31 mouse cellular contexts compared by ENCODE assay signal in genomic region chr9:45252395-45252794, GRCm38 (mm10). TPM values are rescaled to one million over a fixed set of nuclear protein-coding genes. Genes with fewer than 3 reads are reported as not detected.
A peak's percentile ranks its signal among the peaks of the same experiment; 100 is the strongest.
DNase-seq lines count a peak whose midpoint lies in the region; ATAC-seq and TF ChIP-seq lines count a peak whose summit lies in the region.
"Had no signal": no experiment of that assay in that cellular context is flagged by ENCODE, and none has a peak within 500 bp of the region (broad histone marks: within the 10 kb centered on the region; RNA-seq: fewer than 3 reads in every experiment).

No protein-coding gene starts in this region.

- WGBS in heart, adult 2 months, result 50% methylated on average over 6 of the region's 6 CpGs
- 51% methylated on average over 6 of the region's 6 CpGs for WGBS in small intestine, adult 2 months

- no peak overlapping the region for H3K9ac ChIP-seq in heart, adult 2 months (ENCODE audit: low read depth, low read length)
- no peak overlapping the region for H3K9ac ChIP-seq in CH12.LX (ENCODE audit: insufficient read depth, low read depth)
- H3K9ac ChIP-seq: embryonic facial prominence, embryonic 15.5 days; forebrain, embryonic 15.5 days; hindbrain, embryonic 13.5 days had no signal

- H3K79me2 ChIP-seq in heart, adult 2 months (replicated peaks; ENCODE audit: control insufficient read depth, insufficient read depth, low read length), result no peaks in the 10 kb centered on the region
- no peaks in the 10 kb centered on the region for H3K79me2 ChIP-seq in CH12.LX (replicated peaks; ENCODE audit: control insufficient read depth, extremely low read depth, insufficient read depth, poor library complexity, severe bottlenecking)

- TF ChIP-seq POLR2A in heart, adult 2 months (IDR thresholded peaks at IDR 0.05; ENCODE audit: insufficient read depth, low read depth, low read length), result no peak
- TF ChIP-seq POLR2A in CH12.LX (IDR thresholded peaks at IDR 0.05; ENCODE audit: low read depth, low read length), result no peak
- no peak for TF ChIP-seq POLR2A in small intestine, adult 2 months (IDR thresholded peaks at IDR 0.05; ENCODE audit: low read depth, low read length)

- DNase-seq in heart, adult 11 months, result peak; percentile 87
- DNase-seq in heart, adult 2 months, result no peak
- no peak for DNase-seq in CH12.LX (ENCODE audit: extremely low read depth)
- DNase-seq in MN1 (ENCODE audit: low spot score), result no peak
- DNase-seq in lung, postnatal 14 days, result no peak
- DNase-seq: adrenal gland, adult 8-10 months; cerebellum, adult 8-10 months; gastrocnemius, postnatal 10 days; kidney, adult 2 months; layer of hippocampus, postnatal 36 days; lung, adult 18-20 months; lung, postnatal 10 days; right cerebral cortex, adult 18-20 months; thymus, postnatal 25 days had no signal

- intact Hi-C loops in heart, adult 2 months (cut with DNase I), result no loop called here

- H3K4me1 ChIP-seq in heart, adult 2 months (ENCODE audit: control insufficient read depth, insufficient read depth, low read length), result peaks cover 1% of the 10 kb centered on the region; the same call in 1 of the 2 replicates
- peaks cover 39 to 83% of the 10 kb centered on the region in 2 experiments for H3K4me1 ChIP-seq in CH12.LX (ENCODE audit: control insufficient read depth in 1 of 2, insufficient read depth in 2 of 2)
- no peaks in the 10 kb centered on the region; the same call in 1 of the 2 replicates for H3K4me1 ChIP-seq in small intestine, adult 2 months (ENCODE audit: control insufficient read depth, insufficient read depth, insufficient read length, low read length)
- H3K4me1 ChIP-seq: embryonic facial prominence, embryonic 15.5 days; forebrain, embryonic 15.5 days; hindbrain, embryonic 13.5 days had no signal

- peak; percentile 27 for ATAC-seq in inflammation-experienced regulatory T-cells, adult 6 months
- ATAC-seq: forebrain, embryonic 15.5 days; midbrain, embryonic 16.5 days had no signal

- in situ Hi-C loops in CH12.LX (cut with MboI; ENCODE audit: low pct_ligation_motif_present, low pct_unique_long_range_greater_than_20kb, low sequenced_read_pairs), result no loop called here

- no peaks in the 10 kb centered on the region for H3K9me3 ChIP-seq in CH12.LX (replicated peaks; ENCODE audit: low read length)
- H3K9me3 ChIP-seq: embryonic facial prominence, embryonic 15.5 days; forebrain, embryonic 15.5 days; hindbrain, embryonic 13.5 days had no signal

- no peak for TF ChIP-seq CTCF in heart, adult 2 months (IDR thresholded peaks at IDR 0.05)
- no peak for TF ChIP-seq CTCF in CH12.LX (conservative IDR thresholded peaks at IDR 0.05 in 1 of 2, IDR thresholded peaks at IDR 0.05 in 1 of 2; ENCODE audit: low read depth in 2 of 2, low read length in 2 of 2)
- TF ChIP-seq CTCF in small intestine, adult 2 months (IDR thresholded peaks at IDR 0.05; ENCODE audit: extremely low read depth, insufficient read length, insufficient replicate concordance, low read depth, low read length), result no peak

- no peaks in the 10 kb centered on the region for H3K27me3 ChIP-seq in heart, adult 2 months (ENCODE audit: control insufficient read depth, insufficient read depth, low read length)
- no peaks in the 10 kb centered on the region for H3K27me3 ChIP-seq in CH12.LX (replicated peaks)
- H3K27me3 ChIP-seq in small intestine, adult 2 months (ENCODE audit: control insufficient read depth, insufficient read depth, low read length), result no peaks in the 10 kb centered on the region
- H3K27me3 ChIP-seq: embryonic facial prominence, embryonic 15.5 days; forebrain, embryonic 15.5 days; hindbrain, embryonic 13.5 days had no signal

- no peak overlapping the region for H3K4me3 ChIP-seq in heart, adult 2 months
- no peak overlapping the region for H3K4me3 ChIP-seq in CH12.LX (replicated peaks in 1 of 3; ENCODE audit: low read depth in 2 of 3, low read length in 2 of 3, poor library complexity in 1 of 3)
- H3K4me3 ChIP-seq in small intestine, adult 2 months (ENCODE audit: low read depth, low read length), result no peak overlapping the region
- H3K4me3 ChIP-seq: embryonic facial prominence, embryonic 15.5 days; forebrain, embryonic 15.5 days; hindbrain, embryonic 13.5 days; myocyte had no signal

- no peak overlapping the region for H3K27ac ChIP-seq in heart, adult 2 months
- H3K27ac ChIP-seq in CH12.LX (ENCODE audit: insufficient read depth, low read depth), result no peak overlapping the region
- peak overlapping the region; percentile 47 for H3K27ac ChIP-seq in small intestine, adult 2 months (ENCODE audit: insufficient read depth, low read depth, low read length)
- H3K27ac ChIP-seq: embryonic facial prominence, embryonic 15.5 days; forebrain, embryonic 15.5 days; hindbrain, embryonic 13.5 days; kidney, postnatal 0 days had no signal

- dilution Hi-C loops in CH12.LX (cut with MboI; ENCODE audit: extremely low pct_ligation_motif_present, extremely low pct_unique_long_range_greater_than_20kb, low sequenced_read_pairs), result no loop called here

- H3K4me2 ChIP-seq in CH12.LX (ENCODE audit: insufficient read depth, low read depth, poor library complexity, severe bottlenecking), result no peak overlapping the region
- H3K4me2 ChIP-seq: embryonic facial prominence, embryonic 15.5 days; forebrain, embryonic 15.5 days; hindbrain, embryonic 13.5 days; liver, embryonic 11.5 days had no signal

- no peak for TF ChIP-seq EP300 in heart, adult 2 months (IDR thresholded peaks at IDR 0.05; ENCODE audit: insufficient read depth, low read depth, low read length)
- peak; percentile 17; the same call in 1 of the 2 replicates for TF ChIP-seq EP300 in CH12.LX (IDR thresholded peaks at IDR 0.05; ENCODE audit: low read length)

- no peaks in the 10 kb centered on the region for H3K36me3 ChIP-seq in heart, adult 2 months (ENCODE audit: control insufficient read depth, insufficient read depth, low read length)
- H3K36me3 ChIP-seq in CH12.LX (replicated peaks in 1 of 2; ENCODE audit: control insufficient read depth in 1 of 2, insufficient read depth in 1 of 2, low read length in 1 of 2), result peaks cover 16 to 34% of the 10 kb centered on the region in 2 experiments
- no peaks in the 10 kb centered on the region for H3K36me3 ChIP-seq in small intestine, adult 2 months (ENCODE audit: control insufficient read depth, insufficient read depth, low read length)
- H3K36me3 ChIP-seq: embryonic facial prominence, embryonic 15.5 days; forebrain, embryonic 15.5 days; hindbrain, embryonic 13.5 days had no signal

- TF ChIP-seq RAD21 in CH12.LX (IDR thresholded peaks at IDR 0.05; ENCODE audit: low read depth, low read length), result no peak

TF ChIP-seq in CH12.LX, 34 proteins besides CTCF, POLR2A, EP300 and RAD21:
- TF ChIP-seq KAT2A (IDR thresholded peaks at IDR 0.05; ENCODE audit: insufficient replicate concordance, low read length) (no peak), MEF2A (IDR thresholded peaks at IDR 0.05; ENCODE audit: borderline replicate concordance, low read depth, low read length) (peak; percentile 13; the same call in 1 of the 2 replicates)
TF ChIP-seq in CH12.LX: peak in this region for 1.

RNA-seq across cellular contexts. Expression of gene Il10ra, which starts 16.6 kb away (rescaled TPM):
- total RNA-seq in heart, adult 2 months (2021), result 1 to 10 TPM; 1.7 to 1.8 TPM
- 3.6 and 3.7 TPM in 2 replicates for polyA plus RNA-seq in heart, adult 2 months (2012; rRNA removed)
- total RNA-seq in CH12.LX (2012; rRNA removed) (3.4 and 3.9 TPM in 2 replicates), CH12.LX (2014; rRNA removed) (3.1 and 3.7 TPM in 2 replicates)
- 4.5 and 5.1 TPM in 2 replicates for polyA plus RNA-seq in CH12.LX (2012; ENCODE audit: insufficient read length, low read depth)
- polyA plus RNA-seq in inflammation-experienced regulatory T-cells, adult 6 months (2017; shearing (Covaris generic)), result 10 to 100 TPM; 38.3 to 56.0 (median 48.7) TPM
- 2.9 and 3.3 TPM in 2 replicates for polyA plus RNA-seq in small intestine, adult 2 months (2012; rRNA removed)
- total RNA-seq: MEL had no signal
- polyA plus RNA-seq: myocyte had no signal

RNA-seq across cellular contexts. Expression of gene Tmprss4, which starts 48.5 kb away (rescaled TPM):
- total RNA-seq in heart, adult 2 months (2021), result not detected
- 0.82 TPM in 1 of 2 replicates, not detected in the other for polyA plus RNA-seq in heart, adult 2 months (2012; rRNA removed)
- total RNA-seq in CH12.LX (2012; rRNA removed) (not detected in 2 replicates), CH12.LX (2014; rRNA removed) (not detected in 2 replicates)
- not detected in 2 replicates for polyA plus RNA-seq in CH12.LX (2012; ENCODE audit: insufficient read length, low read depth)
- not detected for polyA plus RNA-seq in inflammation-experienced regulatory T-cells, adult 6 months (2017; shearing (Covaris generic))
- 65.3 and 108 TPM in 2 replicates for polyA plus RNA-seq in small intestine, adult 2 months (2012; rRNA removed)
- total RNA-seq: adrenal gland, adult 8-10 months; common myeloid progenitor, adult 5-6 weeks; gastrocnemius, postnatal 10 days; heart, adult 8-10 months; heart, postnatal 25 days; layer of hippocampus, postnatal 36 days; left cerebral cortex, postnatal 10 days; MEL had no signal
- polyA plus RNA-seq: activated CD4-positive, CD25-positive, alpha-beta regulatory T cell, adult 4 months; forebrain, embryonic 15.5 days; heart, embryonic 14.5 days; hindbrain, embryonic 13.5 days; liver, embryonic 11.5 days; midbrain, embryonic 16.5 days; myocyte; neural tube, embryonic 14.5 days had no signal

Comparison
In these comparisons a context has a peak if more than half of its experiments do, and no peak if none do; other contexts are left out.
1. RNA of gene Tmprss4, which starts 48.5 kb away (polyA plus RNA-seq): 65.3 to 108 TPM in small intestine, adult 2 months; 0.82 TPM in heart, adult 2 months, not detected in CH12.LX and not detected in inflammation-experienced regulatory T-cells, adult 6 months; every median in the first group is over 10 times any median in the second.